Mouse (Mus musculus) ES-Bruce4 (cell line): ENCODE measurements around the gene Metap2. TPM values are rescaled to one million over a fixed set of nuclear protein-coding genes. Genes with fewer than 3 reads are reported as not detected.

Source experiments
- H3K27ac ChIP-seq: 2 replicates; pipeline ENCODE4 v1.5.1; 2012; ENCODE audit warnings: low read length, inconsistent platforms; ENCODE audit not compliant: insufficient read depth
- H3K27me3 ChIP-seq: 2 replicates; pipeline ENCODE4 v1.6.1; 2012; ENCODE audit warnings: mild to moderate bottlenecking, low read length, inconsistent platforms; ENCODE audit not compliant: control insufficient read depth, poor library complexity, insufficient read depth, severe bottlenecking
- H3K36me3 ChIP-seq: 2 replicates; pipeline ENCODE4 v1.6.1; 2012; ENCODE audit warnings: inconsistent platforms, mild to moderate bottlenecking, low read length, moderate library complexity; ENCODE audit not compliant: control insufficient read depth, poor library complexity, insufficient read depth, severe bottlenecking
- H3K4me1 ChIP-seq: one replicate; pipeline ENCODE4 v1.8.1; 2011; ENCODE audit warnings: low read length; ENCODE audit not compliant: control insufficient read depth, insufficient read depth
- H3K4me3 ChIP-seq: 2 replicates; pipeline ENCODE4 v1.5.1; 2011; ENCODE audit warnings: low read depth, mild to moderate bottlenecking, low read length
- H3K9ac ChIP-seq: 2 replicates; pipeline ENCODE4 v1.6.1; 2012; ENCODE audit warnings: low read depth, mild to moderate bottlenecking, inconsistent platforms; ENCODE audit not compliant: poor library complexity, severe bottlenecking
- H3K9me3 ChIP-seq: replicated peaks from 2 replicates; pipeline ENCODE4 v1.6.1; 2012; ENCODE audit warnings: mild to moderate bottlenecking, low read length, inconsistent platforms; ENCODE audit not compliant: control insufficient read depth, poor library complexity, insufficient read depth, severe bottlenecking
- CTCF ChIP-seq: IDR thresholded peaks from one replicate; pipeline ENCODE4 v1.8.1; 2011; ENCODE audit warnings: low read depth, low read length
- EP300 ChIP-seq: IDR thresholded peaks from 2 replicates; pipeline ENCODE4 v1.6.1; 2011; ENCODE audit warnings: low read depth, low read length; ENCODE audit not compliant: insufficient read depth
- POLR2A ChIP-seq: IDR thresholded peaks from one replicate; pipeline ENCODE4 v1.8.1; 2011; ENCODE audit warnings: low read length; ENCODE audit not compliant: insufficient read depth
- polyA plus RNA-seq: library from polyadenylated mRNA; stranded (reverse); fragments of >200 nt; gene quantifications from 2 replicates; pipeline ENCODE4 v1.2.4, GENCODE M21; 2011; ENCODE audit warnings: low read depth; ENCODE audit not compliant: missing spikeins, insufficient read depth, insufficient read length

Gene Metap2
- polyA plus RNA-seq, 1 experiment = 328 TPM

GRCm38 (mm10) chr10:93938844-93939271, 42.0 kb upstream of the Metap2 start:
- Histone ChIP-seq H3K27ac (no peak overlapping the region), H3K4me3 (no peak overlapping the region), H3K27me3 (no peaks in the 10 kb centered on the region), H3K4me1 (no peaks in the 10 kb centered on the region), H3K9me3 (no peaks in the 10 kb centered on the region), H3K36me3 (no peaks in the 10 kb centered on the region), H3K9ac (no peak overlapping the region)
- no peak for TF ChIP-seq CTCF
- no peak for TF ChIP-seq POLR2A
- no peak for TF ChIP-seq EP300

GRCm38 (mm10) chr10:93933980-93934379, 37.1 kb upstream of the Metap2 start:
- no peak overlapping the region for H3K9ac ChIP-seq
- no peaks in the 10 kb centered on the region for H3K27me3 ChIP-seq
- H3K4me3 ChIP-seq = no peak overlapping the region
- H3K4me1 ChIP-seq = no peaks in the 10 kb centered on the region
- no peaks in the 10 kb centered on the region for H3K9me3 ChIP-seq
- no peak overlapping the region for H3K27ac ChIP-seq
- TF ChIP-seq POLR2A (no peak), EP300 (no peak), CTCF (no peak)
- H3K36me3 ChIP-seq = no peaks in the 10 kb centered on the region

GRCm38 (mm10) chr10:93932861-93933260, 36.0 kb upstream of the Metap2 start:
- Histone ChIP-seq H3K4me3 (no peak overlapping the region), H3K9me3 (no peaks in the 10 kb centered on the region), H3K9ac (no peak overlapping the region), H3K27ac (no peak overlapping the region), H3K36me3 (no peaks in the 10 kb centered on the region), H3K4me1 (no peaks in the 10 kb centered on the region), H3K27me3 (no peaks in the 10 kb centered on the region)
- TF ChIP-seq EP300 (no peak), POLR2A (no peak), CTCF (no peak)

GRCm38 (mm10) chr10:93932020-93932419, 35.1 kb upstream of the Metap2 start:
- Histone ChIP-seq H3K27ac (no peak overlapping the region), H3K36me3 (no peaks in the 10 kb centered on the region), H3K4me1 (no peaks in the 10 kb centered on the region), H3K4me3 (no peak overlapping the region), H3K9me3 (no peaks in the 10 kb centered on the region), H3K9ac (no peak overlapping the region), H3K27me3 (no peaks in the 10 kb centered on the region)
- TF ChIP-seq EP300 (no peak), POLR2A (no peak), CTCF (no peak)

DNA sequence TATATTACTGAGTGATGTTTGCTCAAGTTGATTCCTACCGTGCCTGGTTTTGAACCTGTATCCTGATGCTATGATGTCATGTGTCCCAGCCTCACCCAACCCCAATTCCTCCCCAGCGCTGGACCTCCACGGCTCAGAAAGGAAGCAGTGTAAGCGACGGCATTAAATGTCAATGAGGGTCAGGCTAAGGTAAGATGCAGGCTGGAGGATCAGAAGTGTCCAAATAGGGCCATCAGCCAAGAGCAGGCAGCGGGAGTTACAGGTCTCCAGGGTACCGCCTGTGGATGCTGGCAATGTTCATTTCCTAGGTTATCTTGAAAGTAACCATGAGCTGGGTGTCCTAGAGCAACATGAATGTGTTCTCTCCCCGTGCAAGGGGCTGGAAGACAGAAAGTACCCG, 34.5 kb upstream of the Metap2 start:
- Histone ChIP-seq H3K9ac (no peak overlapping the region), H3K36me3 (no peaks in the 10 kb centered on the region), H3K4me3 (no peak overlapping the region), H3K27ac (no peak overlapping the region), H3K4me1 (no peaks in the 10 kb centered on the region), H3K27me3 (no peaks in the 10 kb centered on the region), H3K9me3 (no peaks in the 10 kb centered on the region)
- TF ChIP-seq CTCF (no peak), POLR2A (no peak), EP300 (no peak)

DNA sequence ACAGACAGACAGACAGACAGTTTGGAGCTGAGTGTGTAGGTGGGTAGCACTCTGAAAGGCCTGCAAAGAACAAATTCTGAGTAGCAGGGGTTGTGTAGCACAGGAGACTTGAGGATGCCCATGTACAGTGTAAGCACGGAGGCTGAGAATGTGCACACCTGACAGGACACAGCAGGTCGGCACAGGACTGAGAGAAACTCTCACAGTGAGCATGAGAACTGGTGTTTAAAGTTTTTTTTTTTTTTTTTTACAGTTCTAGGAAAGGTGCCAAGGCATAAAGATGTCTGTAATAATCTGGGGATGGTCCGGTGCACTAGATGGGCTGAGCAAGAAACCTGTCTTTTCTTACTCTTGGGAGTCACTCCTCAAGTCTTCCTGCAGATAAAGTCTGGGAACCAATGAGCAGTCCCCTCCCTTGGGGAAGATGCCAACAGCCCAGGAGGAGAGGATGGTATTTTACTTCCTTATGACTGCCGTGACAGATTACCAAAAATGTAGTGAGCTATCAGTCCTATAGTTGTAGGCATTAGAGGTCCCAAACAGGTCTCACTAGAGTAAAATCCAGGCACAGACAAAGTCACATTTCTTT, 33.4 kb upstream of the Metap2 start:
- TF ChIP-seq EP300 = no peak
- TF ChIP-seq POLR2A = no peak
- TF ChIP-seq CTCF = no peak
- Histone ChIP-seq H3K4me3 (no peak overlapping the region), H3K4me1 (no peaks in the 10 kb centered on the region), H3K36me3 (no peaks in the 10 kb centered on the region), H3K27me3 (no peaks in the 10 kb centered on the region), H3K27ac (no peak overlapping the region), H3K9ac (no peak overlapping the region), H3K9me3 (no peaks in the 10 kb centered on the region)
